ENCODE assay signal across 14 mouse cellular contexts in genomic region chr9:118975758-118976157, GRCm38 (mm10). TPM values are rescaled to one million over a fixed set of nuclear protein-coding genes. Genes with fewer than 3 reads are reported as not detected.
DNase-seq lines count a peak whose midpoint lies in the region; ATAC-seq and TF ChIP-seq lines count a peak whose summit lies in the region.
"Had no signal": no experiment of that assay in that cellular context is flagged by ENCODE, and none has a peak within 500 bp of the region (broad histone marks: within the 10 kb centered on the region; RNA-seq: fewer than 3 reads in every experiment).

No protein-coding gene starts in this region.

- no peak for ATAC-seq in cerebellum, adult (ENCODE audit: insufficient number of reproducible peaks, low FRiP score, low TSS enrichment)
- ATAC-seq in neural tube, embryonic 15.5 days (ENCODE audit: low FRiP score) = no peak
- no peak for ATAC-seq in erythroblast, adult 5-6 weeks (replicated peaks; ENCODE audit: low FRiP score, poor library complexity, severe bottlenecking)

- peak; percentile 11 for DNase-seq in cerebellum, adult 9-11 months
- DNase-seq in kidney, adult 2 months = peak; percentile 51
- DNase-seq in kidney, adult 11 months = no peak
- no peak for DNase-seq in embryonic facial prominence, embryonic 10.5 days (ENCODE audit: low spot score)
- peak; percentile 52 for DNase-seq in kidney, postnatal 10 days
- DNase-seq: gastrocnemius, postnatal 14 days; spleen, adult 18-20 months; thymus, postnatal 36 days had no signal

- peak overlapping the region; percentile 21; the same call in 1 of the 2 replicates for H3K4me3 ChIP-seq in kidney, adult 2 months (ENCODE audit: insufficient read depth, low read depth, low read length)
- no peak overlapping the region for H3K4me3 ChIP-seq in embryonic facial prominence, embryonic 10.5 days
- H3K4me3 ChIP-seq in neural tube, embryonic 15.5 days (replicated peaks) = no peak overlapping the region

- TF ChIP-seq CTCF in kidney, adult 2 months (conservative IDR thresholded peaks at IDR 0.05; ENCODE audit: insufficient read depth, insufficient read length, low read depth, low read length) = no peak

- no peak overlapping the region for H3K9ac ChIP-seq in neural tube, embryonic 15.5 days (replicated peaks)

- H3K36me3 ChIP-seq in kidney, adult 2 months (ENCODE audit: control insufficient read depth, insufficient read depth, low read length) = no peaks in the 10 kb centered on the region
- peaks cover 11% of the 10 kb centered on the region; the same call in 1 of the 2 replicates for H3K36me3 ChIP-seq in embryonic facial prominence, embryonic 10.5 days (replicated peaks)
- no peaks in the 10 kb centered on the region for H3K36me3 ChIP-seq in neural tube, embryonic 15.5 days
- H3K36me3 ChIP-seq: G1E had no signal

- peaks cover 45% of the 10 kb centered on the region for H3K4me1 ChIP-seq in kidney, adult 2 months (ENCODE audit: control insufficient read depth, insufficient read depth, low read length)
- peaks cover 69% of the 10 kb centered on the region for H3K4me1 ChIP-seq in embryonic facial prominence, embryonic 10.5 days
- H3K4me1 ChIP-seq in neural tube, embryonic 15.5 days = peaks cover 42% of the 10 kb centered on the region

- no peak overlapping the region for H3K4me2 ChIP-seq in neural tube, embryonic 15.5 days

- WGBS in kidney, adult 2 months = 48% methylated on average over 9 of the region's 9 CpGs
- 55% methylated on average over 9 of the region's 9 CpGs for WGBS in embryonic facial prominence, embryonic 10.5 days
- WGBS in neural tube, embryonic 15.5 days = 58% methylated on average over 9 of the region's 9 CpGs

- H3K9me3 ChIP-seq in embryonic facial prominence, embryonic 10.5 days = 0 out of 2 replicates have a peak, but pooled peaks cover 3% of the 10 kb centered on the region
- H3K9me3 ChIP-seq in neural tube, embryonic 15.5 days (replicated peaks) = no peaks in the 10 kb centered on the region

- H3K27ac ChIP-seq in kidney, adult 2 months (ENCODE audit: insufficient read depth, low read depth, low read length) = peak overlapping the region; percentile 70
- H3K27ac ChIP-seq in embryonic facial prominence, embryonic 10.5 days (replicated peaks) = peak overlapping the region; percentile 83
- H3K27ac ChIP-seq in neural tube, embryonic 15.5 days (replicated peaks) = no peak overlapping the region
- H3K27ac ChIP-seq: macrophage had no signal

- H3K27me3 ChIP-seq in kidney, adult 2 months (replicated peaks; ENCODE audit: control insufficient read depth, insufficient read depth, low read length) = no peaks in the 10 kb centered on the region
- no peaks in the 10 kb centered on the region for H3K27me3 ChIP-seq in embryonic facial prominence, embryonic 10.5 days (replicated peaks; ENCODE audit: low read depth, poor library complexity, severe bottlenecking)
- H3K27me3 ChIP-seq in neural tube, embryonic 15.5 days (replicated peaks) = no peaks in the 10 kb centered on the region

- TF ChIP-seq POLR2A in kidney, adult 2 months (IDR thresholded peaks at IDR 0.05; ENCODE audit: low read depth, low read length) = no peak

RNA-seq across cellular contexts. Expression of gene Ctdspl, which starts 49.5 kb away (rescaled TPM):
- 39.2 and 40.3 TPM in 2 replicates for polyA plus RNA-seq in kidney, adult 2 months (2012; rRNA removed)
- polyA plus RNA-seq in embryonic facial prominence, embryonic 10.5 days (2016; fragmentation: Nextera tagmentation; extraction: Ambion mirVana) = 10.1 and 11.0 TPM in 2 replicates
- 7.9 and 8.6 TPM in 2 replicates for polyA plus RNA-seq in neural tube, embryonic 15.5 days (2015; fragmentation: Nextera tagmentation; extraction: Ambion mirVana)
- 4.0 and 5.2 TPM in 2 replicates for total RNA-seq in erythroblast, adult 5-6 weeks (2015; ENCODE audit: low replicate concordance)
- total RNA-seq in erythroblast, adult 5-6 weeks (2017; ENCODE audit: low replicate concordance) = 2.1 and 2.5 TPM in 2 replicates
- total RNA-seq: monocyte, adult 5-6 weeks had no signal
- polyA plus RNA-seq: G1E had no signal

Comparison
In these comparisons a context has a peak if more than half of its experiments do, and no peak if none do; other contexts are left out.
1. DNase-seq: peak in cerebellum, adult 9-11 months (single experiment), kidney, adult 2 months (single experiment) and kidney, postnatal 10 days (single experiment); none in kidney, adult 11 months (single experiment) and embryonic facial prominence, embryonic 10.5 days (single experiment).